Mouse (Mus musculus): ENCODE measurements around the gene 1700003E16Rik. TPM values are rescaled to one million over a fixed set of nuclear protein-coding genes. Genes with fewer than 3 reads are reported as not detected.

1700003E16Rik gene
- total and polyA plus RNA-seq, 3 experiments = 0.23 to 0.34 TPM; not detected in 1

DNA sequence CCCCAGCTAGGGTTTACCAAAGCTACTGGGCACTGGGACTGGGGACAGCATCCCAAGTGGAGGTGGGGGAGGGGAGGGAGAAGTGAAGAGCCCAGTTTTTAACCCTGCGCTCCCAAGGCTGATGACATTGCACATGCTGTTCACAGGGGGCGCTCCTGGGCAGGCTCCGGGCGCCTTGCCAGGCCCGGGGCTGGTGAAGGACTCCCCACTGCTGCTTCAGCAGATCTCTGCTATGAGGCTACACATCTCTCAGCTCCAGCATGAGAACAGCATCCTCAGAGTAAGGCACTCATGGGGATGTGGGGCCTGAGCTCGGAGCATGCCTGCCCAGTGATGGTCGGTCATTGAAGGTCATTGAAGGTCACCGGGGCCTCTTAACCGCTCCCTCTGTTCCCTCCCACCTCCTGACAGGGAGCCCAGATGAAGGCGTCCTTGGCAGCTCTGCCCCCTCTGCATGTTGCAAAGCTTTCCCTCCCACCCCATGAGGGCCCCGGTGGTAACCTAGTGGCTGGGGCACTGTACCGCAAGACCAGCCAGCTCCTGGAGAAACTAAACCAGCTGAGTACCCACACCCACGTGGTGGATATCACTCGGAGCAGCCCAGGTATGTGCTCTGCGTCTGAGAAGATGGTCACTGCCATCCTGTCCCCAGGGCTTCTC, 41.3 kb downstream of the 1700003E16Rik start:
- Histone ChIP-seq H3K9me3 (replicated peaks; ENCODE audit: low read length) (no peaks in the 10 kb centered on the region), H3K4me1 (ENCODE audit: control insufficient read depth in 1 of 2, insufficient read depth in 2 of 2) (no peaks in the 10 kb centered on the region), H3K36me3 (replicated peaks in 1 of 2; ENCODE audit: control insufficient read depth in 1 of 2, insufficient read depth in 1 of 2, low read length in 1 of 2) (peaks cover 72 to 86% of the 10 kb centered on the region in 2 experiments), H3K9ac (ENCODE audit: insufficient read depth, low read depth) (no peak overlapping the region), H3K27ac (ENCODE audit: insufficient read depth, low read depth) (no peak overlapping the region), H3K4me2 (ENCODE audit: insufficient read depth, low read depth, poor library complexity, severe bottlenecking) (no peak overlapping the region), H3K27me3 (replicated peaks) (no peaks in the 10 kb centered on the region), H3K4me3 (replicated peaks in 1 of 3; ENCODE audit: low read depth in 2 of 3, low read length in 2 of 3, poor library complexity in 1 of 3) (no peak overlapping the region), H3K79me2 (replicated peaks; ENCODE audit: control insufficient read depth, extremely low read depth, insufficient read depth, poor library complexity, severe bottlenecking) (no peaks in the 10 kb centered on the region)
- DNase-seq (ENCODE audit: extremely low read depth) = no peak
- in situ Hi-C loops (cut with MboI; ENCODE audit: low pct_ligation_motif_present, low pct_unique_long_range_greater_than_20kb, low sequenced_read_pairs) (no loop called here), dilution Hi-C loops (cut with MboI; ENCODE audit: extremely low pct_ligation_motif_present, extremely low pct_unique_long_range_greater_than_20kb, low sequenced_read_pairs) (no loop called here)
- TF ChIP-seq ZC3H11A (IDR thresholded peaks at IDR 0.05; ENCODE audit: low read depth, low read length) = no peak
- TF ChIP-seq CTCF (conservative IDR thresholded peaks at IDR 0.05 in 1 of 2, IDR thresholded peaks at IDR 0.05 in 1 of 2; ENCODE audit: low read depth in 2 of 2, low read length in 2 of 2) = peak in 1 of 2 experiments; percentile 22; a peak in 1 of 4 replicates

DNA sequence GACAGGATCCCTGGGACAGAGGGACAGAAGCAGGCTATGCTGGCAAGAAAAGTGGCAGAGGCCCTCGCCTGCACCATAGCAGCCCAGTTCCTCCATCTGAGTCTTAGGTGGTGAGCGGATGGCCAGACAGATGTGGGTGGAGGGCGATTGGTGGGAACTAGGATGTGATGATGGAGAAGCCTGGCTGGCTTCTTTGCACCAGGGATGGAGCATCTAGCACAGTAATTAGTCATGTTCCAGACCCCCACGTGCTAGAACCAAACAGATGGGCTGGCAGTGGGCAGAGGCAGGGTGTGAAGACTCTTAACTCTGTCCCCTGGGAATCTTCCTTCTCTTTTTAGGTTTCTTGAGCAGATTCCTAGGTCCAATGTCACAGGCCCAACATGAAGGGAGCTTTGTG, 47.1 kb downstream of the 1700003E16Rik start:
- no peak for DNase-seq (ENCODE audit: extremely low read depth)
- H3K79me2 ChIP-seq (replicated peaks; ENCODE audit: control insufficient read depth, extremely low read depth, insufficient read depth, poor library complexity, severe bottlenecking) = no peaks in the 10 kb centered on the region
- H3K4me3 ChIP-seq (replicated peaks in 1 of 3; ENCODE audit: low read depth in 2 of 3, low read length in 2 of 3, poor library complexity in 1 of 3) = no peak overlapping the region
- peaks cover 20 to 29% of the 10 kb centered on the region in 2 experiments for H3K36me3 ChIP-seq (replicated peaks in 1 of 2; ENCODE audit: control insufficient read depth in 1 of 2, insufficient read depth in 1 of 2, low read length in 1 of 2)
- in situ Hi-C loops (cut with MboI; ENCODE audit: low pct_ligation_motif_present, low pct_unique_long_range_greater_than_20kb, low sequenced_read_pairs) (no loop called here), dilution Hi-C loops (cut with MboI; ENCODE audit: extremely low pct_ligation_motif_present, extremely low pct_unique_long_range_greater_than_20kb, low sequenced_read_pairs) (no loop called here)
- TF ChIP-seq JUND (conservative IDR thresholded peaks at IDR 0.05; ENCODE audit: low read depth, low read length) (no peak), USF1 (IDR thresholded peaks at IDR 0.05; ENCODE audit: low read depth, low read length) (no peak), POLR2AphosphoS2 (IDR thresholded peaks at IDR 0.05; ENCODE audit: low read depth, low read length) (no peak), EP300 (IDR thresholded peaks at IDR 0.05; ENCODE audit: low read length) (no peak), CTCF (conservative IDR thresholded peaks at IDR 0.05 in 1 of 2, IDR thresholded peaks at IDR 0.05 in 1 of 2; ENCODE audit: low read depth in 2 of 2, low read length in 2 of 2) (no peak), NRF1 (IDR thresholded peaks at IDR 0.05; ENCODE audit: low read depth, low read length) (no peak), CHD2 (IDR thresholded peaks at IDR 0.05; ENCODE audit: low read length) (no peak), TCF12 (IDR thresholded peaks at IDR 0.05; ENCODE audit: low read depth, low read length) (no peak), NELFE (IDR thresholded peaks at IDR 0.05; ENCODE audit: low read depth, low read length) (no peak), KAT2A (IDR thresholded peaks at IDR 0.05; ENCODE audit: insufficient replicate concordance, low read length) (no peak), MXI1 (IDR thresholded peaks at IDR 0.05; ENCODE audit: low read depth, low read length) (no peak), ZC3H11A (IDR thresholded peaks at IDR 0.05; ENCODE audit: low read depth, low read length) (no peak), BHLHE40 (IDR thresholded peaks at IDR 0.05; ENCODE audit: low read depth, low read length) (no peak), MYC (IDR thresholded peaks at IDR 0.05; ENCODE audit: low read depth, low read length) (no peak)
- H3K4me1 ChIP-seq (ENCODE audit: control insufficient read depth in 1 of 2, insufficient read depth in 2 of 2) = peaks cover 0 to 5% of the 10 kb centered on the region in 2 experiments; a peak in 1 of 4 replicates
- no peaks in the 10 kb centered on the region for H3K9me3 ChIP-seq (replicated peaks; ENCODE audit: low read length)
- H3K27me3 ChIP-seq (replicated peaks) = peaks cover 3% of the 10 kb centered on the region
- H3K4me2 ChIP-seq (ENCODE audit: insufficient read depth, low read depth, poor library complexity, severe bottlenecking) = no peak overlapping the region
- H3K27ac ChIP-seq (ENCODE audit: insufficient read depth, low read depth) = no peak overlapping the region
- H3K9ac ChIP-seq (ENCODE audit: insufficient read depth, low read depth) = no peak overlapping the region
